Mouse (Mus musculus): ENCODE results near the gene Polr3gl. TPM values are rescaled to one million over a fixed set of nuclear protein-coding genes. Genes with fewer than 3 reads are reported as not detected.

The Polr3gl gene
- polyA plus RNA-seq, 2 experiments: 11.9 to 51.7 TPM

GRCm38 (mm10) chr3:96634015-96634414 is 40.0 kb upstream of the Polr3gl start:
- Histone ChIP-seq H3K4me3 (replicated peaks; ENCODE audit: low read length) (no peak overlapping the region), H3K9ac (ENCODE audit: low read depth, low read length, severe bottlenecking) (no peak overlapping the region), H3K36me3 (ENCODE audit: control insufficient read depth, insufficient read depth, low read length) (peaks cover 48% of the 10 kb centered on the region), H3K27ac (replicated peaks; ENCODE audit: low read depth, low read length) (no peak overlapping the region), H3K4me2 (replicated peaks; ENCODE audit: low read depth, low read length, severe bottlenecking) (no peak overlapping the region), H3K27me3 (ENCODE audit: control insufficient read depth, insufficient read depth, low read length) (no peaks in the 10 kb centered on the region), H3K4me1 (ENCODE audit: control insufficient read depth, insufficient read depth, low read length) (peaks cover 19% of the 10 kb centered on the region), H3K9me3 (ENCODE audit: control insufficient read depth, low read length) (0 out of 2 replicates have a peak, but pooled peaks cover under 1% of the 10 kb centered on the region)
- TF ChIP-seq POLR2A (IDR thresholded peaks at IDR 0.05; ENCODE audit: borderline replicate concordance, extremely low read depth, insufficient read depth, insufficient read length): no peak
- no peak for DNase-seq (ENCODE audit: low spot score)
- WGBS: 48% methylated on average over 1 of the region's 1 CpGs
- no peak for ATAC-seq (ENCODE audit: low FRiP score, low read depth)

GRCm38 (mm10) chr3:96632058-96632457 is 38.1 kb upstream of the Polr3gl start:
- H3K4me2 ChIP-seq (replicated peaks; ENCODE audit: low read depth, low read length, severe bottlenecking): no peak overlapping the region
- no peak for DNase-seq (ENCODE audit: low spot score)

GRCm38 (mm10) chr3:96629729-96630600 is 36.0 kb upstream of the Polr3gl start, which contains the start of gene Rbm8a:
TSS of gene Rbm8a (plus strand) at chr3:96629933.
- DNase-seq (ENCODE audit: low spot score) (peak; percentile 99), ATAC-seq (ENCODE audit: low FRiP score, low read depth) (peak; percentile 95)
- no peaks in the 10 kb centered on the region for H3K27me3 ChIP-seq (ENCODE audit: control insufficient read depth, insufficient read depth, low read length)
- no peaks in the 10 kb centered on the region for H3K9me3 ChIP-seq (ENCODE audit: control insufficient read depth, low read length)
- TF ChIP-seq POLR2A (IDR thresholded peaks at IDR 0.05; ENCODE audit: borderline replicate concordance, extremely low read depth, insufficient read depth, insufficient read length): peak; percentile 84; the same call in 1 of the 2 replicates
- peak within 1 kb of the TSS; percentile 71 for H3K9ac ChIP-seq (ENCODE audit: low read depth, low read length, severe bottlenecking)
- WGBS: under 1% methylated on average over 48 of the region's 48 CpGs
- peak within 1 kb of the TSS; percentile 79 for H3K4me2 ChIP-seq (replicated peaks; ENCODE audit: low read depth, low read length, severe bottlenecking)
- H3K27ac ChIP-seq (replicated peaks; ENCODE audit: low read depth, low read length): peak within 1 kb of the TSS; percentile 79
- H3K4me1 ChIP-seq (ENCODE audit: control insufficient read depth, insufficient read depth, low read length): peaks cover 10% of the 10 kb centered on the region
- peak within 1 kb of the TSS; percentile 69 for H3K4me3 ChIP-seq (replicated peaks; ENCODE audit: low read length)
- H3K36me3 ChIP-seq (ENCODE audit: control insufficient read depth, insufficient read depth, low read length): peaks cover 35% of the 10 kb centered on the region

More at GRCm38 (mm10) chr3:96632058-96632457, 38.1 kb upstream of the Polr3gl start:
- TF ChIP-seq POLR2A (IDR thresholded peaks at IDR 0.05; ENCODE audit: borderline replicate concordance, extremely low read depth, insufficient read depth, insufficient read length): no peak
- no peak overlapping the region for H3K4me3 ChIP-seq (replicated peaks; ENCODE audit: low read length)
- H3K4me1 ChIP-seq (ENCODE audit: control insufficient read depth, insufficient read depth, low read length): peaks cover 20% of the 10 kb centered on the region
- H3K27ac ChIP-seq (replicated peaks; ENCODE audit: low read depth, low read length): no peak overlapping the region
- no peaks in the 10 kb centered on the region for H3K9me3 ChIP-seq (ENCODE audit: control insufficient read depth, low read length)
- peaks cover 28% of the 10 kb centered on the region for H3K36me3 ChIP-seq (ENCODE audit: control insufficient read depth, insufficient read depth, low read length)
- H3K27me3 ChIP-seq (ENCODE audit: control insufficient read depth, insufficient read depth, low read length): no peaks in the 10 kb centered on the region
- no peak overlapping the region for H3K9ac ChIP-seq (ENCODE audit: low read depth, low read length, severe bottlenecking)
- ATAC-seq (ENCODE audit: low FRiP score, low read depth): no peak

- Histone ChIP-seq H3K4me1 (ENCODE audit: control insufficient read depth, insufficient read depth, low read length) (no peaks in the 10 kb centered on the region), H3K9ac (ENCODE audit: low read depth, low read length, severe bottlenecking) (no peak overlapping the region), H3K4me3 (replicated peaks; ENCODE audit: low read length) (no peak overlapping the region), H3K4me2 (replicated peaks; ENCODE audit: low read depth, low read length, severe bottlenecking) (no peak overlapping the region), H3K36me3 (ENCODE audit: control insufficient read depth, insufficient read depth, low read length) (peaks cover 64% of the 10 kb centered on the region), H3K27me3 (ENCODE audit: control insufficient read depth, insufficient read depth, low read length) (no peaks in the 10 kb centered on the region), H3K27ac (replicated peaks; ENCODE audit: low read depth, low read length) (no peak overlapping the region), H3K9me3 (ENCODE audit: control insufficient read depth, low read length) (no peaks in the 10 kb centered on the region)
- no peak for TF ChIP-seq POLR2A (IDR thresholded peaks at IDR 0.05; ENCODE audit: borderline replicate concordance, extremely low read depth, insufficient read depth, insufficient read length)
- WGBS: 95% methylated on average over 4 of the region's 4 CpGs
- DNase-seq (ENCODE audit: low spot score) (no peak), ATAC-seq (ENCODE audit: low FRiP score, low read depth) (no peak)
Measured at GRCm38 (mm10) chr3:96623201-96623600, 29.2 kb upstream of the Polr3gl start.

- H3K36me3 ChIP-seq (ENCODE audit: control insufficient read depth, insufficient read depth, low read length): peaks cover 78% of the 10 kb centered on the region
- DNase-seq (ENCODE audit: low spot score): no peak
- H3K4me2 ChIP-seq (replicated peaks; ENCODE audit: low read depth, low read length, severe bottlenecking): no peak overlapping the region
- no peak overlapping the region for H3K9ac ChIP-seq (ENCODE audit: low read depth, low read length, severe bottlenecking)
- H3K27me3 ChIP-seq (ENCODE audit: control insufficient read depth, insufficient read depth, low read length): no peaks in the 10 kb centered on the region
- H3K27ac ChIP-seq (replicated peaks; ENCODE audit: low read depth, low read length): no peak overlapping the region
- no peaks in the 10 kb centered on the region for H3K9me3 ChIP-seq (ENCODE audit: control insufficient read depth, low read length)
- no peak overlapping the region for H3K4me3 ChIP-seq (replicated peaks; ENCODE audit: low read length)
- no peaks in the 10 kb centered on the region for H3K4me1 ChIP-seq (ENCODE audit: control insufficient read depth, insufficient read depth, low read length)
- TF ChIP-seq POLR2A (IDR thresholded peaks at IDR 0.05; ENCODE audit: borderline replicate concordance, extremely low read depth, insufficient read depth, insufficient read length): no peak
- no peak for ATAC-seq (ENCODE audit: low FRiP score, low read depth)
- WGBS: 70% methylated on average over 3 of the region's 3 CpGs
Measured at GRCm38 (mm10) chr3:96617941-96618340, 24.0 kb upstream of the Polr3gl start.
